Mouse (Mus musculus) mature B cell (primary cell): Measurements from ENCODE around the gene Tbata.

Source experiments
- in situ Hi-C: fragments of 300-500 bp; cut with MboI; formaldehyde crosslinking; loops from 2 replicates; pipeline ENCODE4 v1.14.3; 2019

Gene Tbata

DNA sequence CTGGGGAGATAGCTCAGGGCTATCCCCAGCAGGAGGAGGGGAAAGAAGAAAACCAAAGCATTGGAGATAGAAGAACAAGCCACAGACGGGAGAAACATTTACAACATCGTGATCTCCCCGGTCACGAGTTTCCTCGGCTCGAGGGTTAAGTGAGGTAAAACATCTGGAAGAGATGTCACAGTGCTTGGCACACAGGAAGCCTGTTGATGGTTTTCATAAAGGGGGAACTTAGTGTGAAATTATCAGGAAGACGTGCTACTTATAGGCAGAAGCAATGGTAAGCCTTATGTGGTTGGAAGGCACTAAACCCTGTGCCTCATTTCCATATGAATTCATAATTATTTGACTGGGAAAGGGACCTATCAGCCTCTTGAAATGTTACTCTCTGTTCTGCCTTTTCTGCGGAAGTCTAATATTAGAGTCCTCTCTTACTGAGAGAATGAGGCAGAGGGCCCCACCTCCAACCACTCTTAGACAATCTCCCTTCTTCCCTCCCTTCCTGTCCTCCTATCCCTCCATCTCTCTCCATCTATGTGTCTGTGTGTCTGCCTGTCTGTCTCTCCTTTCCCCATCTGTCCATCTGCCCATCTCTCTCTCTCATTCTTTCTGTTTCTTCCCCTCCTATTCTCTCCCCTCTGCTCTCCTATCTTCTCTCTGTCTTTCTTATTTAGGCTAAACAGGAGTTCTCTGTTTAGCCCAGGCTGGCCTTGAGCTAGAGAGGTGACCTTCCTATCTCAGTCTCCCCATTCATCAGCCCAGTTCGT, 4.2 kb upstream of the Tbata start:
- in situ Hi-C loops, result no loop called here

DNA sequence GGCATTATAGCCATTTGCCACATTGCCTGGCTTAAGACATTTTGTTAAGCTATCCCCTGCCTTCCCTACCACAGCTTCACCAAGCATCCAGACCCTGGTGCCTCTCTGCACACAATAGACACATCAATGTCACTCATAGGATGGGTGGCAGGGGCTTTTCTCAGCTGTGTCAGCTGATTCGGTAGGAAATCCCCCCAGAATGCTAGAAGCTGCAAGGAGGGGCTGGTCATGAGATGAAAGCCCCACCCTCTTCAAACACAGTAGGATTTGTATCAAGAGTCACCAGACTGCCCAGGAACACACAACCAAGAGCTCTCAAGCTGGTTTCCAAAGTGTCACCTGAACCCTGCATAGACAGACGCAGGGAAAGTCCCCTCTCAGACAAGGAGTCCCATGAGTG, 3.4 kb upstream of the Tbata start:
- in situ Hi-C loops, result no loop called here

DNA sequence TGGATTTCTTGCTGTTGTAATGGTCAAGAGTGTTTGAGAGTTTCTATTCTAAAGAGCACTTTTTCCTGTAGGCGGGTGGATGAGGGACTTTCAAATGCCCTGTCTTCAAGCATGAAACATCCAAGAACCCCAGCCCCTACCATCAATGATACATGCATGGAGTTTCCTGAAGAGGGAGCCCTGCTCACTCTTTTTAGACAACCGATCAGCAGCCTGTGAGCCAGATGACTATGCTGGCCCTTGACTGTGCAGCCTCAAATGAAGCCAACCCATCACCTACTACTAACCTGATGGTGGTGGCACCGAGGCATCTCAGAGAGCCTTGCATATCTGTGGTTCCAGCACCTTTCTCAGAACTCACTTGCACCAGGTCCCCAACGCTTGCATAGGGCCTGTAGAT, 742 bp downstream of the Tbata start:
- in situ Hi-C loops, result no loop called here

DNA sequence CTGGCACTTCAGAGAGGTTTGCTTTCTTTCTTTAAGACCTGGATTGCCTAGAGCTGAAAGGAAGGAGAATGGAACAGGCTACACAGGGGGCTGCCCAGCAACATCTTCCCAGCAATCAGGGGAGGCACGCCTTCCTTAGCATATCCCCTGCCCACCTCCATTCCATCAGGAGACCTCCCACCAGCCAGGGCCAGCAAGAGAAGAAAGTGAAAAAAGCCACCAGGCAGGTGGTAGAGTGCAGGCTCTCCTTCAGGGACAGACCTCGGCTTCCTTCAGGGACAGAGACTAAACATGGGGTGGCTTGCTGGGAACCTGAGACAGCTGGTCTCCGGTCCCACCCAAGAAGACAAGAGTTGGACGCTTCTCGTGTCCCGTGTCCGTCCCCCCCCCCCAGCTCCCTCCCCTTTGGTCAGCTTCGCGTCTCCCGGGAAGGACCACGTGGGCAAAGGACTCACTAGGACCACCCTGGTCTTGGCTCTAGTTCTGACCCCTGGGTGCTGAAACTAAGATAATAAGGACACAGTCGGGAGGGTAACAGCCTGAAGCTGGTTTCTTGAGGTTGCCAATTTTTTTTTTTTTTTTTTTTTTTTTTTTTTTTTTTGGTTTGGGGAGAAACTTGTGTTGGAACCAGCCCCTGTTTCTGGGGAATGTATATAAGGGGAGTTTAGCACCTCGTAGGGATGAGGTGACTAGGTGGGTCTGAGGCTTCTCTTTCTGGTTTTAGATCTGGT, 3.1 kb downstream of the Tbata start:
- in situ Hi-C loops, result no loop called here

DNA sequence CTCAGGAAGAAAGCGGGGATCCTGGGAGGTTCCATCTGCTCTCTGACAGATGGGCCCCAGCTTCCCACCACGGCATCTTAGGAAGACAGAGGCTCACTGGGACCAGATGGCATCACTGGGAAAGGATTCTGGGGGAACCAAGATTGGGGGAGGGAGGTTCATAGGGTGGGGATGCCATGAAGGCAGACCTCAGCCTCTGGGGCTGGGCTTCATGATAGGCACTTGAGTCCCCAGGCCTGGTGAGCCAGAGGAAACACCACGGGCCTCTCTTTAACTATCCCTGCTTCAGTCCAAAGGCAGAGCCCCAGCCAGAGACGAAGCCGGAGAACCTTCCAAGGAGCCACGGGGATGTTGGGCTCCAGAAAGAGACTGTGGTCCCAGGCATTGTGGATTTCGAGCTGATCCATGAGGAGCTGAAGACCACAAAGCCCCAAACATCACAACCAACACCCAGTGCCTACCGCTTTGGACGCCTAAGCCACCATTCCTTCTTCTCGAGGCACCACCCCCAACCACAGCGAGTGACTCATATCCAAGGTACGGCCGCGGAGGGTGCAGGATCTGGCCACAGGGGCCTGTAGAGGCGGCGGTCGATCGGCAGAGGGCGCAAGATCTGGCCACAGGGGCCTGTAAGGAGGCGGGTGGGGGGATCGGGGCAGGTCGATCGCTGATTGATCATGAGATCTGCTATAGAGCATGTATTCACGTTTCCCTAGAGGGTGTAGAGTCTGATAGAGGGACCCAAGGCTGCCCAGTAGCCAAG, 3.9 kb downstream of the Tbata start:
- in situ Hi-C loops, result no loop called here

DNA sequence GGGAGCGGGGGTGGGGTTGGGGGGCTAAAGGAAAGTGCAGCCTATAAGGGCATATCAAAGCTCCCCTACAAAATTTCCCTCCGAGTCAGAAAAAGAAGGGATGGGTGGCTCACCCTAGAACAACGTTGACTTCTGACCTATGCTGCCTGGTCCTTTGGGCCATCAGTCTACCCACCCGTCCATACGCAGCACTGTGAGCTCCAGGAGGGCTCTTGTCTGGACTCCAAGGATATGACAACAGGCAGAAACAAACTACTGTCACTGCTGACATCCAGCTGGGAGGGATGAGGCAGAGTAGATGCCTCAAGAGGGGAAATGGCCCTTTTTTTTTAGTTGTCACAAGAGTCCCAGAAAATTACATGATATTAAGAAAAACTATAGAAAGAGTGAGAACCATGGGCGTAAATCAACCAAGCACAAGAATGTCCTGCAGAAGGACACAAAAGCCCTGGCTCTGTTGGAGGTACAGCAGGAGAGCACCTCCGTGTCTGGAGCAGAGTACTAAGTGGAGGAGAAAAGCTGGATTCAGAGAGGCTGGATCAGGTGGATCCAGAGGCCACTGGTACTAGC, 4.6 kb downstream of the Tbata start:
- in situ Hi-C loops, result no loop called here

DNA sequence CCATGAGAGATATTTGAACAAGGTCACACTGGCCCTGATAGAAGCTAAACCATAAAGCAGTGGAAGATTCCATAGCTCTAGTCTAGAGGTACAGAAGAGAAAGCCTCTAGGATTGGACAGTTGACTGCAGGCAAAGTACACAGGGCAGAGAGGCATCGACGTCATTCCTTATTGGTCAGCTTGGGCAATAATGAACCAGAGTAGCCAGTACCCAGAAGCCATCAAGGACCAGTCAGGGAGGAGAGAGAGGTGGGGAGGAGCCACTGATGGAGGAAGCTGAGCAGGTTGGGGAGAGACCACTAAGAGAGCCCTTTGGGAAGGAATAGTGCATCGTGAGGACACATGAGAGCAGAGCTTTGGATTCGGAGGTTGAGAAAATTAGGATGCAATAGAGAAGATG, 6.0 kb downstream of the Tbata start:
- in situ Hi-C loops, result no loop called here

DNA sequence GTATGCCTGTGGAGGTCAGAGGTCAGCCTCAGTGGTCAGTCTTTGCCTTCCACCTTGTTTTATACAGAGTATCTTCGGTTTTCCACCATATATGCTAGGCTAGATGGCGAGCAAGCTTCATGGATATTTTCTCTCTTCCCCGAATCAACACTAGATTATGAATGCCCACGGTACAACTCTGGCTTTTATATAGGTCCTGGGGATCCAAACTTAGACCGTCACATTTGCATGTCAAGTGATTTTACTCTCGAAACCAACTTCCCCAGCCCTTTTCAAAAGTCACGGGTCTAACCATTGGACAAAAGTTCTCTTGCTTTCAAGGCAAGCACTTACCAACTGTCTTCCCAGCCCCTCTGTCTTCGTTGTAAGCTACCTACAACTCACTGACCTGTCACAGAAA, 6.9 kb downstream of the Tbata start:
- in situ Hi-C loops, result no loop called here

DNA sequence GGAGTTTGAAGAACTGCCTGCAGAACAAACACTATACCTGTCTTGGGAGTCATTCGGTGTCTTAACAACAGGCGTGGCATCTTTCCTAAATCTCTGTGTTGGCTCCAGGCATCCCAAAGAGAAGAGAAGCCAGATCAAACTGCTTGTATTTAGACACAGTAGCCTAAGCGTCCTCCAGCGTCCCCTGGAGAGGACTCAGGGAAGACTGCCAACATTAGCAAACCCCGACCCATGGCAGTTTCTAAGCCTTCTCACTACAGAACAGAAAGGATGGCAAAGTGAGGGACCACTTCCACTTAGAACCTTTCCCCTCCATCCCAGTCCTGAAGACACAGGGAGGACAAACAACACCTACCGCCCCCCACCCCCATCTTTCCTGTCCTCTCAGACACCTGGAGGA, 8.2 kb downstream of the Tbata start:
- in situ Hi-C loops, result no loop called here

DNA sequence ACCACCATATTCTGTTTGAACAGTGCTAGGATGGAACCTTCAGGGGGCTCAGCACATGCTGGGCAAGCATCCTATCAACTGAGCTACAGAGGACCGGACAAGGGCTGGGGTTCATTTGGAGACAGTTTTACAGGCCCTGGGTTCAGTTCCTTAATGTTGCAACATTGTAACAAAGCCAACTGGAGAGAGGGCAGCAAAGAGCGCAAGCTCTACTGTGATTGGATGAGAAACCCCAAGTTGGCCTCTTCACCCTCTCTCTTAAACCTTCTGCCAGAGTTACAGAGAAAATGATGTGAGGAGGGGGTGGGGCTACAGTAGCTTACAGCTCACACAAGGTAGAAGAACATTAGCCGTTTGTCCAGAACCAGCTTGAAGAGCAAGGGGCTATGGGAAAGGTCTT, 15.2 kb downstream of the Tbata start:
- in situ Hi-C loops, result no loop called here

DNA sequence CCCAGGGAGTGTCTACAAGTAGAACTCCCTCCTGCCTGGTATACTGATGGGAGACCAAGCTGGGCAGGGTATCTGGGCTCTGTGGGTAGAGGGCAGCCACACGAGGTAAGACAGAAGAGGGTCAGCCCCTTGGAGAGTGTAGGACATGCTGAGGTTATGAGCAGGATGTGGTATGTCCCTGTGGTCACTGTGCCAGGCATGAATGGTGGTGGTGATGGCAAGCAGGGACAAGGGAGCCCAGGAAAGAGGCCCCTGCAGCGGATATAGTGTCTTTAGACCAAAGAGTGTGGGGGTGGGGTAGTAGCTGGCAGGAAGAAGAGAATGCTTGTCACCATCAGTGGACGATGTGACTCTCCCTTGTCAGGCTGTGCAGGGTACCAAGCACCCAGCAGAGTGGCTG, 16.3 kb downstream of the Tbata start:
- in situ Hi-C loops, result no loop called here

DNA sequence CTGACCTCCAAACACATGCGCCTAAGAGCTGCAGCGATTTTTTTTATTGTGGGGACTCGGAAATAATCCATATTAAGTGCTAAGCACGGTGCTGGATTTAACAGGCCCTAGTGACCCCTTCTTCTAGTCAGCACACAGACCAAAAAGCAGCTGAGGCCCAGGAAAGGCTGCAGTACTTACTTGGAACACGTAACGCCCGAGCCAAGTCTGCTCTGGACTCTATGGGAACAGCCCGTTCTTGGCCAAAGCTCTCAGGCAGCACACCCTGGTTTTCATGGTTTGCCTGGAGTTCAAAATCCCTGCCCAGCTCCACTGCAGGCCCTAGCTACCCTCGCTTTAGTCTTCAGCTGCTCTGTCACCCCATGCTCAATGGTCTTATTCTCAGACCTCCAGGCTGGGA, 22.9 kb downstream of the Tbata start:
- in situ Hi-C loops, result no loop called here

DNA sequence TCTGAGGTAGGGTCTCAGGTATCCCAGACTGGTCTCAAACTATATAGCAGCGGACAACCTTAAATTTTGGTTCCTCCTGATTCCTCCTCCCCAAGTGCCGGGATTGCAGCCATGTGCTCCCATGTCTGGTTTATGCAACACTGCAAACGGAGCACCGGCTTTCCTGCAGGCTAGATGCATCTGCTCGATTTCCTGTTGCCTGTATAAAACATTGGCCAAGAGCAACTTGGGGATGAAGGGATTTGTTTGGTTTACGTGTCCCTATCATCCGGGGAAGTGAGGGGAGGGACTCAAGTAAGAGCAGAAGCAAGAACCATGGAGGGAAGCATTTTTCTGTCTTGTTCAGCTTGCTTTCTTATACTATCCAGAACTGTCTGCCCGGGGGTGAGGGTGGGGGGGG, 23.5 kb downstream of the Tbata start:
- in situ Hi-C loops, result no loop called here

DNA sequence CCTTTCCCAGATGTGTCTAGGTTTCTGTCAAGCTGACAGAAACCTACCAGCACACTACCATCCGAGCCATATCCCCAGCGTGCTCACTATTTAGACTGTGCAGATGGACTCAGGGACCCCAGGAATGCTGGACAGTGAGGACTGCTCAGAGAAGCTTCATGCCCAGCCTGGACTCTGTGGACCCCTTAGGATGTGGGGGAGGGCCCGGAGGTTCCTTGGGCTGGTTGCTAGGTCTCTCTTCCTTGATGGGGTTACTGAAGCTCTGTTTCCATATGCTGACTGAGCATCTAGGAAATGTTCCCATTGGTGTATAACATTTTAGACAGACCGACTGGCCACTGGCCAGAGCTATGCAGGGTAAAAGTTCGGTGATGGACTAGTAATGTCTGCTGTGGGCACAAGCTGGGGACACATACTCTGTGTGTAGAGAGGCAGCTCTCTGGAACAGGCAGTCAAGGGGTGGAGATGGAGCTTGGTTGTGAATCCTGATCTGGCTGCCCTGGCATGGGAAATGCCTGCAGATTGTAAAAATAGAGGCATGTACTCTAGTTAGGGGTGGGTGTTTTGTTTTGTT, 24.1 kb downstream of the Tbata start:
- in situ Hi-C loops, result no loop called here

DNA sequence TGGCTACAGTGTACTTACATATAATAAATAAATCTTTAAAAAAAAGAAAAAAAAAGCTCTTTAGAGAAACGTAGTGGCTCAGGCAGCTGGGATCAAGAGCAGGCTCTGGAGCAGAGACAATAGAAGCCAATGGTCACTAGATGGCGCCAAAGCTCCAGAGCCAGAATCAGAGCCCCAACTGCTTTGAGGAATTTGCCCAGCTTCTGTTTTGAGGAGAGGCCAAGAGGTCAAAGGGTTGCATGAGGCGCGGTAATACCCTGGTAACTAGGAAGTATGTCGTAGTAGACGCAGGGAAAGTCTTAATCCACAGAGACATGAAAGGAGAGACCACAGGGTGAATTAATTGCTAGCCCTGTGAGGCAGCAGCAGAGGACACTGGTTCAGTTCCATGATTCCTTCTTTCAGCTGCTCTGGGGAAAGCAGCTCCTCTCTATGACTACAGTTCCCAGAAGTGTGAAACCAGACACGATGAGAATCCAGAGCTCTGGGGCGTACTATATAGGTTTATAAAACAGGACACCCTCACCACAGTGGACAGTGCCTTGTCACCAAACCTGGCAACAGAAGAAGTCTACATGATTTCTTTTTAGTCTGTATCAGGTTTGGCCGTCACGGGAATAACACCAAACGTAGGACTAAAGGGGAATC, 27.9 kb downstream of the Tbata start:
- in situ Hi-C loops, result loop anchor here (10.0 kb wide), 1 partner anchor 135 kb away; no protein-coding TSS in a partner anchor

DNA sequence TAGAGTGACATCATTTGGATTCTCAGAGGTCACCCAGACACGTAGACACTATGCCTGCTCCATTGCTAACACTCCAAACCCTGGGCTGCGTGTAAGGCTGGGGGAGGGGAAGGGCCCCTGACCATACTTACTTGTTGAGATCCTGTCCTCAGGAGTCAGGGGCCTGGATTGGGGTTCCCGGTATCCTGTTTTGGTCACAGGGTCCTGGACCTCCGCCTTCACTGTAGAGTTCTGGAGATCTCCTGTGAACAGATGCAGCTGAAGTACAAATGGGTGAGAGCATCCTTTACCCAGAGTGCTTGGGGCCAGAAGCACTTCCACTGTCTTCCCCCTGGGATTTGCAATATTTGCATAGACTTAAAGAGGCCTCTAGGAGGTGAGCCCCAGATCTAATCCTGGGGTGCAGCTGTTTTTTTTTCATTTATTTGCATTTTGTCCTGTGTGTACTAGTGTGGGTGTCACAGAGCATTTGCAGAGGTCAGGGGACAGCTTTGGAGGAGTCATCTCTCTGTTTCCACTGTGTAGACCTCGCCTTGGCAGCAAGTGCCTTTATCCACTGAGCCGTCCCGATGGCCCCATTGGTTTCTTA, 28.6 kb downstream of the Tbata start:
- in situ Hi-C loops, result loop anchor here (10.0 kb wide), 1 partner anchor 134 kb away; no protein-coding TSS in a partner anchor

DNA sequence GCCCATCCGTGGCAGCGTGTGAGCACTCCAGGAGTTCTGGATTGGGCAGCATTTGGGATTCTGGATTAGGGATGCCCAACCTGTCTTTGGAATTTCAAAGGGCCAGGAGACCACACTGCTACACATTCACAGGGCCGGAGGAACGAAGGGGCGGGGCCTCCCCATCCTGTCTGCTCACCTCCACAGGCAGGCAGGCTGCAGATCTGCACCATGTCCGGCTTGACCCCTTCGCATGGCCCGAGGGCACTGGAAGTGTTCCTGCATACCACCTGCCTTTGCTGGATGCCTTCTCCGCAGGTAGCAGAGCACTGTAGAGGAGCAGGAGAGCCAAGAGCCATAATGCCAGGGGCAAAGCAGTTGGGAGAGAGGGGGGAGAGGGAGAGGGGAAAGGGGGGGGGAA, 29.2 kb downstream of the Tbata start:
- in situ Hi-C loops, result loop anchor here (10.0 kb wide), 1 partner anchor 134 kb away; no protein-coding TSS in a partner anchor

DNA sequence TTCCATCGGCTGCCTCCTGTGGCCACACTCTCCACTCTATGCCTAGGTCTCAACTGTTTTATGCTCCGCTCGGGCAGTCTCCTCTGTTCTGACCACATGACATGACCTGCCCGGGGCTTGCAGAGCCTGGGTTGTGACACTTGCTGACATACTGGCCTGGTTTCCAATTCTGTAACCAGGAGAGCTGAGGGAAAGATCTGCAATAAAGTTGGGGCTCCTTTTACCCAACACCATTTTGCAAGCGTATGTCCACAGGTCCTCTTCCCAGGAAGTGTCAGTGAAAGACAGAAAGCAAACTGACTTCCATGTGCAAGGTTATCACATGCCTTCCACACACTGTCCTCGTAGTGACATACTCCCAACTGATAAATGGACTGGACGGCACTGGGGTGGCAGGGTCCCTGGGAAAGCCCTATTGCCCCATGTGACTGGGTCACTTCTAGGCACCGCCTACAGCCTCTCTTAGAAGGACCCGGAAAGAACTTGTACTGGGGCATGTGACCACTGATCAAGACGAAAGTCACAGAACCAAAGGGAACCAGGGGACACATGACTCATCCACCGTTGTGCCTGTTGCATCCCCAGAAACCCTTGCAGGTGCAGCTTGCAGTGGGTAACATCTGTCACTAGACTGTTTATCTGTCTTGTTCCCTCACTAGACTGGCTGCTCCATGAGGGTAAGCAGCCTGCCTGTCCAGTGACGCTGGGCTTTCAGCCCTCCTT, 30.0 kb downstream of the Tbata start:
- in situ Hi-C loops, result loop anchor here (10.0 kb wide), 1 partner anchor 133 kb away; no protein-coding TSS in a partner anchor

DNA sequence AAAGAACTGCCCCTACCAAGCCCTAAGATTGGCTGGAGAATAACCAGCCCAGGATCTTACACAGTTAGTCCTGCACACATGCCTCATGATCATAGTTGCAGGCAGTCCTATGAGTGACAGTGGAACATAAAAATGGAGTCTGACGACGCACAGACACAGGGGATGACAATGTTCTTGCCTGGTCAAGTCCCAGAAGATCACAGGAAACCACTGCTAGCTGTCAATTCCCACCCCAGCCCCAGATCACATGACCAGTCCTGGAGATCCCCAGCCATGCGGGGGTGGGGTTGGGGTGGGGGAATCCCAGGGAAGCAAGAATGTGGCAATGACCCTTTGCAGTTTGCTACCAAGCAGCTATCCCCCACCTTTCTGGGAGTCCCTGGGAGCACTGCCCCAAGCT, 32.2 kb downstream of the Tbata start:
- in situ Hi-C loops, result loop anchor here (10.0 kb wide), 1 partner anchor 131 kb away; no protein-coding TSS in a partner anchor

DNA sequence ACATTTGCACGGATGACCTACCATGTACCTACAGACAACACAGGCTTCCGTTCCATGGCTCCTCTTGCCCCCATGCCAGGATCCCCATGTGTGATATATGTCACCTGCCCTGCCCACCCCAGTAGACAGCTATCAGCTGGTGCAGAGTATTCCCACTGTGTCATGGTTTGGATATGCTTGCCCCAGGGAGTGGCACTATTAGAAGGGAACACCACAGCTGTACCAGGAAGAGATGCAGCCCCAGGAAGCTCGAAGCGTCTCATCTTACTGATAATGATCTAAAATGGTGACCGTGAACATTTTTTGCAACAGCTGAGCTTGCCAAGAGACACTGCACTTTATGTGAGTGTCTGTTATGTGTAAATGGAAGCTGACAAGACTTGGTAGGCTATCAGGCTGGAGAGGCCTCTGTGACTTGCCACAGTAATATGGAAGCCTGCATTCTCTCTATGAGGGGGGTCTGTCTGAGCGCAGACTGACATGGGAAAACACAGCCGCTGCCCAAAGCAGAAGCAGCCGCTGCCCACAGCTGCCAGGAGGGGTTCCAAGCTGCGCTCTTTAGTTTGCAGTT, 36.4 kb downstream of the Tbata start:
- in situ Hi-C loops, result loop anchor here (10.0 kb wide), 1 partner anchor 127 kb away; no protein-coding TSS in a partner anchor
